Mouse (Mus musculus) heart, postnatal 0 days (tissue): ENCODE results near the gene Olfr12.

Source experiments
- CTCF ChIP-seq: IDR thresholded peaks from 2 replicates; pipeline ENCODE4 v1.5.1; 2016; ENCODE audit warnings: antibody characterized with exemption, control low read depth, low read depth
- EP300 ChIP-seq: IDR thresholded peaks from 2 replicates; pipeline ENCODE4 v1.6.1; 2016; ENCODE audit warnings: antibody characterized with exemption, low read depth

DNA sequence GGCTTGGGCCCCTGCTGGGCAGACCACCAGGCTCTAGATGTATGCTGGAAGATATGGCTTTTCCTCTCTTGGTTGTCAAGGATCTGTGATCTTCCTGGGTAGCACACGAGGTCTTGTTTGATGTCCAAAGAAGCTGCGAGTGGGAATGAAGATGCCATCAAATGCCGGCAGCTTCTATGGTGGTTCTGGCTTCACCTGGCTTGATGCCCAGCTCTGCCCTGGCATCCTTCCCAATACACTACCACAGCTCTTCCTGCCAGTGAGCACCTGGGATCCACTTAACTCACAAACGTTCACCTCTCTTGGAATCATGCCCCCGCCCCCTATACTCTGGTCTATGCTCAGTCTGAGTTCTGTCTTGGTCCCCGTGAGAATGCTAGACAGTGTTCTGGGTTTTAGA, 49.5 kb downstream of the Olfr12 start:
- TF ChIP-seq EP300 (no peak), CTCF (no peak)
